Mouse (Mus musculus) spleen, postnatal 14 days (tissue): ENCODE results near the gene Olfr545.
"Not testable (repeated sequence)": the region's sequence is repeated elsewhere in the genome, so short reads cannot be mapped to it uniquely, and the experiment has no call there.

Source experiments
- DNase-seq, 2 experiments: peaks; one replicate each; pipeline ENCODE4 v3.0.0; 2021 to 2022; ENCODE audit warnings: low spot score in 2 of 2

Olfr545 gene

DNA sequence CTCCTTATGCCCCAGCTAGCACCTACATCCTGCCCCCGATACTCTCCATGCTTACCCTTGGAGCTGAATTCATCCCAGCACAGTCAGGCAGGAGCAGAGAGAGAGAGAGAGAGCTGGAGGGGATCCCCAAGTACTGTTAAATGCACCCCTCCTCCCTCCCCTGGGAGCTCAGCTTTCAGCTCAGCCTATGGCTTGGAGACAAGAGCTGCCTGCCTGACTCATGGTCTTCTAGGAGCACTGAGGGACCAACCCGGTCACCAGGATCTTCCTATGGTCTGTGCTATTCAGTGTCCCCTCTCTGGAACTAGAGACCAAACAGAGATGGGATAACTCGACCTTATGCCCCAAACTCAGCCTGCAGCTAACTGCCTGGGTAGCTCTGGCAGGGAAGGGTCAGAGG is at the start of gene Olfr545:
Olfr545 (minus strand) TSS at position 101 of the 400 bp plus-strand sequence.
- no peak for DNase-seq

DNA sequence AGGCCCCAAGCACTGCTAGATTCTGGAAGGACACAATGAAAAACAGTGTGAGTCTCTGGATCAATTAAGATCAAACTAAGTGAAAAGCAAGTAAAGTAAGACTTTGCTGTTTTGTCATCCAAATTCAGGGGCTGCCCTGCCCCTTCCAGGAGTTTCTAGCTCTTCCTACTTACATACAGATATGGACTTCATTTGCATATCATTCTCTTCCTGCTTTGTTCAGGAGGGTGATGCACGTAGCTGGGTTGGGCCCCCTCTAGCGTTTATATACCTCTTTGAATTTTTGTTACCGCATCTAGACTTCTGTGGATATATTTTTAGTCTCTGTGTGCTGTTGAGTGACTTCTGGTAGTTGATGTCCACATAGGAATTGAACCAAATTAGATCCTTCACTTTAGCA is 41.9 kb upstream of the Olfr545 start:
- no peak for DNase-seq

DNA sequence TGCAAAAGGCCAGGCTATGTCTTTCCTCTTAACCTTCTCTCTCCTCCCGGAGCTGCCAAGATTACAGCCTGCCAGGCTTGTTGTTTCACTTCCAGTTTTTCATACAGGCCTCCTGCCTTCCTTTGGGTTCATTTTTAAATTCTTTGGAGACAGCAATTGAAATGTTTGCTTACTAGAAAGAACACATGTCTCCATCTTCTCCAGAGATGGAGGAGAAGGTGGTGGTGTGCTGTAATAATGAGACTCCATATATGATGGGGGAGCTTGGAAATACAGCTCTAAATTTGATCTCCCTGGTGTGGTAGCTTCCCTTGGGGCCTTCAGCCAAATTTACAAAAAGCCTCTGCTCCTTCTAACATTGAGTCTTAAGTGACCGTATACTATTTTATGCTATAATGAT is 41.2 kb upstream of the Olfr545 start, which contains the start of gene Olfr548-ps1:
Olfr548-ps1 (plus strand) TSS at position 301 of the 400 bp plus-strand sequence.
- no peak for DNase-seq

DNA sequence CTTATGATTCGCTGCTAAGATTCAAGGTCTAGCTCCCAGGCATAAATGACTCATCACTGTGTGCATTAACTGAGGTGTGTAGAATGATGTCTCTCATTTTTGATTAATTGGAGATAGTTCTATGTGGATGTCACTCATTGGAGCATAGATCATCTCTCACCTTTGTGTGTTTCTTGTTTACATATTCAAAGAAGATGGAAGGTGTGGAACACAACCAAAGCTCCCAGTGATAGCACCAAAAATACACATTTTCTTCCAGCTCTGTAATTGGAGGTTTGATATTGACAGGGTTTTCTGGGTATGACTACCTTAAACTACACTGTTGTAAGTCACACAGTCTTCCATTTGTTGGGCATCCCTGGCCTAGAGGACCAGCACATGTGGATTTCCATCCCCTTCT is 35.1 kb upstream of the Olfr545 start, which contains the start of gene Olfr547:
Olfr547 (plus strand) TSS at position 301 of the 400 bp plus-strand sequence.
- no peak for DNase-seq

DNA sequence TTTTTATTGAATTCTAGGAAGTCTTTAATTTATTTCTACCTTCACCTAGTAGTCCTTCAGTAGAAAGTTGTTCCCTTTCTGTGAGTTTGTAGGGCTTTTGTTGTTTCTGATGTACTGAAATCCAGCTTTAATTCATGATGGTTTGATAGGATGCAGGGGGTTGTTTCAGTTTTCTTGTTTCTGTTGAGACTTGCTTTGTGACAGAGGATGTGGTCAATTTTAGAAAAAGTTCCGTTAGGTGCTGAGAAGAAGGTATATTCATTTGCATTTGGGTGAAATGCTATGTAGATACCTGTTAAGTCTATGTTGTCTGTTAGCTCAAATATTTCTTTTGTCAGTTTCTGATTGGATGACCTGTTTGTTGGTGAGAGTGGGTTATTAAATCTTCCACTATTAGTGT is 29.7 kb upstream of the Olfr545 start:
- no peak for DNase-seq

DNA sequence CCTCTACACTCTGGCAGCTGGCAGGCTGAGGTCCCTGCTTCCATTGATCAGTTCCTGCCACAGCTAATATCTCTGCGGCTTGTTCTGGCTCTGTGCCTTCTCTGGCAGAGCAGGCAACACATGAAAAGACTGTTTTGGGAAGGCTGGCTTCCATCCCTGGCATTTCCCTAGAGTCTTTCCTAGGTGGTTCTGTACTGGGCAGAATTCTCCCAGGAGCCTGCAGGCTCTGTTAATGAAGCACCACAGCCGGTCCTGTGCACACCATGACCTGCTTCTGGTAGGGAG is 17.6 kb upstream of the Olfr545 start:
- no peak for DNase-seq

DNA sequence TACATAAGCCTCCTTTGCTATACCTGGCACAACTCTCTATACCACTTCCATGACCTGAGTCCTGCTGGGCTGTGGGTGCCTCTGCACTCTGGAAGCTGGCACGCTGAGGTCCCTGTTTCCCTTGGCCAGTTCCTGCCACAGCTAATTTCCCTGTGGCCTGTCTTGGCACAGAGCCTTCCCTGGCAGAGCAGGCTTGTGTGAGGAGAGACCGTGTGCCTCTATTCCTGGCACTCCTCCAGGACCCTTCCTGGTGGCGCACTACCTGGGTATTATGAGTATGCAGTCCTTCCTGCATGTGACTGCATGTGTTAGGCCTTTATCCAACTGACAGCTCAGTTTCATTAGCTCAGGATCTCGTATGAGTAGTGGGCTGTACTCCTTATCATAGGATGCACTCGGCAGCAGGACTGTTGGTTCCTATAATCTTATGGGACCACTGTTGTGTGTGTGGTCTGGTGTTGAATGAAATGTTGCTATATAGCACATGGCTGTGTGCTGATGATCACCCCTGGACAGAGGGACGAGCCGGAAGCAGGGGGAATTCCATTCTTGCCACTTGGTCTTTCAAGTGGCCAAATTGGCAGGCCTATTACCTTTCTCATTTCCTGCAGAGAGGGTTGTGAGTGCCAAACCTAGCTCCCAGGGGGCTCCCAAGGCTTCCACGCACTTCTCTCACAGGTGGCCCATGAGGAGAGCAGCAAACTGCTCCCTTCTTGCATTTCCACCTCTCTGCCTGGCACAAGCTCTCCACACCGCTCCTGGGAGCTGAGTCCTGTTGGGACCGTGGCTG is 17.1 kb upstream of the Olfr545 start:
- DNase-seq: no peak

DNA sequence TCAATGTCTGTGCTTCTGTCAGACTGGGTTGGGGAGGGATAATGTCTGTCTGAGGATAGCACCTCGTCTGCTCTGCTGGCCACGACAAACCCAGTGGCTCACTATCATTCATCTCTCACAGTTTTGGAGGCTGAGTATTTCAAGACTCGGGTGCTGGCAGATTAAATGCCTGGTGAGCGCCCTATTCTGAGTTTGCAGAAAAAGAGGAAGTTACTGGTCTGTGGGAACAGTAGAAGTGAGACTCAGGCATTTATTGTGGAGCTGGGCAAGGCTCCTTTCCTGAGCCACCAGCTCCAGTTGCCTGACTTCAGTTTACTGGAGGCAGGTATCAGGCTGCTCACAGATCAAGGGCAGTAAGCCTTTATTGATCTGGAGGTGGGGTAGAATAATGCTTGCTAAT is 14.8 kb upstream of the Olfr545 start:
- DNase-seq: no peak

DNA sequence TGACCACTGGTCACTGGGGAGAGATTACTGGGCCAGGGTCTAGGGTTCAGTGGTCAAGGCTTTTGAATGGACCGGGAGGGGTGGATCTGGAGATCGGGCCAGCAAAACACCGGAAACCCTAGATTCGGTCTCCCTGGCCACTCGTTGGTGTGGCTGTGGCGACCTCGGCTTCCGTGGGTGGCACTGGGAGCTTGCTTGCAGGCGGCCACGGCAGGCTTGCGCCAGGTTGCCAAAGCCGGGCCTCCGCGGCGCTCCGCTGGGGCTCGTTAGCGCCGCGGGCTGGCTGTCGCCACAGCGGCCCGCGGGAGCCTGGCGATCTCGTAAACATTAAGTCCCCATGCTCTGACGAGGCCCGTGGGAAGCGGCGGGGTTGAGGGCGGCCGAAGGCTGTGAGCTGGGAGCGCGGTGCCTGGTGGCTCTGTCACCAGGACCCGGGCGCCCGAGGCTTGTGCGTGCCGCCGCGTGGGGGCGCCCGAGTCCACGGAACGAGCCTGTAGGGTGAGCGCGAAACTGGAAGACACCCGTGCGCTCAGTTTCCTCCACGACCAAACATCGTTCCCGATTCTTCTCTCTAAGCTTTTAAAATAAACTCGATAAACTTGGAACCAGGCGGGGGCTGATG is 13.6 kb upstream of the Olfr545 start:
- peak; percentile 63 to 80 for DNase-seq

DNA sequence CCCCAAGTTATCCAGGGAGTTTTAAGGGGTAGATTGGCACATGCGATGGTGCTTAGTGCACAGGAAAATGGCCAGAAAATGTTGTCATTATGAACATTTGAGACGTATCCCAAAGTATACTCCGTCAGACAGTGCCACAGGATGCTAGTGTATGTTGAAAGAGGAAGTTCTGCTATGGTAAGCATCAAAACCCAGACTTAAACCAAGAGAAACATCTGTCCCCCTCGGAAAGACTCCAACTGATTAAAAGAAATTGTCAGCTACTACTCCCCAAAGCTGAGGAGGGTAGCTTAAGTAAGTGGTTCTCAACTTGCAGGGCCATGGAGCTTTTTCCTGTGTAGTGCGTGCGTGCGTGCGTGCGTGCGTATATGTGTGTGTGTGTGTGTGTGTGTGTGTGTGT is 12.6 kb upstream of the Olfr545 start:
- no peak for DNase-seq

DNA sequence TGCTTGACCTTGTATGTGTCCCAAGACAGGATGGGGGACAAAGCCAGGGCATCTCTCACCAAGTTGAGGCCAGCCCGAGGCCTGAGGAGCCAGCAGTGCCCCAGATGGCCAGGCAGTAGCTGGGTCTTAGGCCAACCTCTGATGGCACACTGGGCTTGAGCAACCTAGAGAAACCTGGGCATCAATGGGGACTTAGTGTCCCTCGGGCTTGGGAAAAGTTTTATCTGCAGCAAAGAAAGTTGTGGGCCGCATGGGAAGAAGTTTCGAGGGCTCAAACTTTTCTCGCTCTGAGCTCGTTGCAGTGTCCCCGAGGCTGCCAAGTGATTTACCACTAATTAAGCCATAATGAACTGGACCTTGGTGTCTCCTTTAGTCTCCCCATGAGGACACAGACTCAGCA is 10.4 kb upstream of the Olfr545 start:
- no peak for DNase-seq

DNA sequence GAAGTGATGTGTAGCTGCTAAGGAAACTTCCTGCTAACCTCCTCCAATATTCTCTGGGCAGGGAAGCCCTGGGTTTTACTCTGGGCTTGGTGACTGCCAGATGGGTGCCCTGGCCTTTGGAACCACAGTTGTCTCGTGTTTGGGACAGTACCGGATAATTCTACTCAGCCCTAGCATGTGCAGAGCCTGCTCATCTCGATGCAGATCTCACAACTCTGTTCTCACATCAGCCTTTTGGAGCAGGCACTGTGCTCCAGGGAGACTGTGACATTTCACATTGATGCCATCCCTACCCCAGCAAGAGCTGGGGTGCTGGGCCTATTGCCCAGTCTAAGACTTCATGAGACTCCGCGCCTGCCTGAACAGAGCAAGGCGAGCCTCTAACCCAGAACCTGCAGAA is 9.3 kb upstream of the Olfr545 start:
- no peak for DNase-seq

DNA sequence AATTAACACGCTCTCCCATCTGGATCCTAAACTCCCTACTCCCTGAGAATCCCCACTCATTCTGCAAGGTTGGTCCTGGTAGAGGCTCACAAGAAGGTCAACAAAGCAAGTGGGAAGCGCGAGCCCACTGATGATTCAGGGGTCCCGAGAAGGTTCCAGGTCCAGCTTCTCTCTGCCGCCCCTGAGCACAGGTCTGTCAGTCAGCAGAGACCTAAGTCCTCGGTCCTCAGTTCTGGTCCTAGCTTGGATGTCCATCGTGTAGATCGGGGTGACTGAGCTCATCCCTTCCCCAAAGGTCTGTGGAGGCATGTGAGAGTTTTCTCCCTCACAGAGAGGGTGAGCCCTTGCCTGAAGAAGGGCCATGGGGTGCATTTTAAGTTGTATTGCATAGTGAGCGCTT is 8.7 kb upstream of the Olfr545 start:
- DNase-seq: no peak

DNA sequence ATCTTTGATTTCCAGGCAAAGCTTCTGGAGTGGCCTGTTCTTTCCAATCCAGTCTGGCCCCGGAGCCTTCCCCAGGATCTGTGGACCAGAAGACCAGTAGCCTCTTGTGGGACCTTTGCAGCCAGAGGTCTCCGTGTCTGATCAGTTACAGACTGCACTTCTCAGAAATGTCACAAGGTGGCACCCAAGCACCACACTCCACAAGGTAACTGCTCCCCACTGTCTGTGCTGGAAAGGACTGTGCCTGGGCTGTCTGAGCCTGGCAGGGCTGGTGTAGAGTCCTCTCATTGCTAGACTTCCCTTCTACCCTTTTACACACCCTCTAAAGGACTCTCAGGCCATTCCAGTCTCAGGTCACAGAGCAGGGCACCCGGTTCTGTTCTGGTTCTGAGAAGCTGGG is 7.5 kb upstream of the Olfr545 start:
- DNase-seq: peak; percentile 34 to 62

DNA sequence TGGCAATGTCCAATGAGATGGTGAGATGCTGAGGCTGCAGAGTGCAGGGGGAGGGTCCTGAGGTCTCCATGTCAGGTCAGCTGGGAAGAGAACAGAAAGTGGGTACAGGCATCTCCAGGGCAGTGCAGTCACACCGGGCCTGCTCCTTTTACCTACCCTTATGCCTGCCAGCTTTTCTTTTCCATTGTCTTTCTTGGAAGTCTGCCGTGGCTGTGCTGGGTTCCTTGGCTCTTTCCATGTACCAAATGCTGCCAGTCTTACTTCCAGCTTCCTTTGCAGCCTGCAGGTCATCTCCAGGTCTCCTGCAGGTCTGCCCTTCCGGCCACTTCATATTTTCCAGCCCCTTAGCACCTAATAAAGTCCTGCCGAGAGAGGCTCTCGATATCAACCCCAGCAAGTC is 2.6 kb upstream of the Olfr545 start:
- no peak for DNase-seq

DNA sequence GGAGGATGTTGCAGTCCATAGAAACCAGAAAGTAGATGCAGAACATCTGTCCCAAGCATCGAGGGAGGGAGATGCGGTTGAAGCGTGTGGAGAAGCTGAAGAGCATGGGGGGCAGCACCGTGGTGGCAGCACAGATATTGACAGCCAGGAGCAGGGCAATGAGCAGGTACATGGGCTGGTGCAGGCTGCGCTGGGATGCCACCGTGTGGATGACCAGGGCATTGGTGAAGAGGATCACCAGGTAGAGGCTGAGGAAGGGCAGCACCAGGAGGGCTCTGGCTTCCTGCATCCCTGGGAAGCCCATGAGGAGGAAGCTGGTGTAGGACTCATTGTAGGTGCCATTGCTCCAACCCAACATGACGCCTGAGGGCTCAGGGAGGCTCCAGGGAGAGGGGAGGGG is 5.0 kb downstream of the Olfr545 start:
- DNase-seq: not testable (repeated sequence)

DNA sequence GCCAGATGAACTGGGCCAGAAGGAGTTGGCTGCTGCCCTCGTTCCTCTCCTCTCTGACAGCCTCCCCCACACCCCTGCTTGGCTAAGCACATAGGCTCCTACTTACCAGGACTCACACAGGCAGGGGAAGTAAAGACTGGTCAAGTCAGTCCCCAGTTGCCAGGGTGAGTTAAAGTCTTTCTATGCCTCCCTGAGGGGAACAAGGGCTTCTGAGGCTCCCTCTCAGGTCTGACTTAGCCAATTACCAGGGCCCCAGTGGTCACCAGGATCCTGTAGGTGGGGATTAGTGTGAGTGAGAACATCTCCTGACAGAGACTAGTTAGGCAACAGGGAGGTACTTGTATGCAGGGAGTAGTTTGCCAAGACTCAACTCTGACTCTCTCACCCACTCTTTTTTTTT is 11.2 kb downstream of the Olfr545 start, which contains the start of gene Olfr544:
Olfr544 (minus strand) TSS at position 153 of the 400 bp plus-strand sequence.
- DNase-seq: no peak

DNA sequence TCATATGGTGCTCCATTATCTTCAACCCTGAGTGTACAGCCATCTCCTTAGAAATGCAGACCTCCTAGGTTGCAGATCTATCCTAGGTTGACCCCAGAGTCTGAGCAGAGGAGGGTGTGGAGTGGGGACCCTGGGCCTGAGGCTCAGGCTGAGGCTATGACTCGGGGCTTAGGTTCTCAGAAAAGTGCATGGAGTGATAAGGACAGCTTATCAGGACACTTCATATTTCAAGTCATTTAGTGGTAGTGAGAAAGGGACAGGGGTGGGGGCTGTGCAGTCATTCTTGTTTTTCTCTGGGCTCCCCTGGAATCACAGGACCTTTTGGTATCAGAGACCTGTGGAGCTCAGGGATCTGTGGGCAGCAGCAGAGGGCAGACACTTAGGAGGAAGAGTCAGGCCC is 13.3 kb downstream of the Olfr545 start:
- no peak for DNase-seq

DNA sequence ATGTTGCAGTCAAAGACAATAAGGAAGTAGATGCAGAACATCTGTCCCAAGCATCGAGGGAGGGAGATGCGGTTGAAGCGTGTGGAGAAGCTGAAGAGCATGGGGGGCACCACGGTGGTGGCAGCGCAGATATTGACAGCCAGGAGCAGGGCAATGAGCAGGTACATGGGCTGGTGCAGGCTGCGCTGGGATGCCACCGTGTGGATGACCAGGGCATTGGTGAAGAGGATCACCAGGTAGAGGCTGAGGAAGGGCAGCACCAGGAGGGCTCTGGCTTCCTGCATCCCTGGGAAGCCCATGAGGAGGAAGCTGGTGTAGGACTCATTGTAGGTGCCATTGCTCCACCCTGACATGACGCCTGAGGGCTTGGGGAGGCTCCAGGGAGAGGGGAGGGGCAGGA is 14.6 kb downstream of the Olfr545 start:
- DNase-seq: not testable (repeated sequence)

DNA sequence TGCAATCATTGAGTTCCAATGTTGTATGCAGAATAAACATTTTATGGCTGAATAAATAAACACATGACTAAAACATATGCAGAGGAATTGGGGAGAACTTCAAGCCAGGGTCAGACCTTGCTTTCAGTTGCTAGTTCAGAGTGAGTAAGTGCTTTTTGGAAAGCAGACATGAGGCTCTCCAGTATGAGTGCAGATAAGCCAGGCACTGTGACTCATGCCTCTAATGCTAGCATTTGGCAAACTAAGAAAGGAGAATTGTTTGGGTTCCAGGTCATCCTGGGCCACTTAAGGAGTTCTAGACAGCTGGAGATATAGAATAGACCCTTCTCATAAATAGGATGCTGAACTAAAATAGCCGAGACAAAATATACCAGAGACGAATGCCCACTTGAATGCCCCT is 15.7 kb downstream of the Olfr545 start:
- no peak for DNase-seq

DNA sequence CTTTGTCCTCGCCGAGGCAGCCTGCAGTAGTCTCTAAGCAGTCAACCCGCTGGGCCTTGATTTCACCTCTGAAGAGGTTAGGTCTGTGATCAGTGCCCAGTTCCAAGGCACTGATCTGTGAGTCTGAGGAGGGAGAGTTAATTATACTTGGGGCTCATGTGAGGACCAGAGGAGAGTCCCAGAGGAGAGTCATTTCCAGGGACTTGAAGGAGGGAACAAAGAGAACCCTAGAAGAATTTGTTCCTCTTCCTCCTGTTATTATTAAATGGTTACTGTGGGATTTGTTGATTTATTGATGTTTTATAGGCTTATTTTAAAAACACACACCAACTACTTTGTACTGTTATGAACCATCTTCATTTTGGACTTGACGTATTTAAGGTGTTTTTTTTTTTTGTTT is 17.8 kb downstream of the Olfr545 start, which contains the start of gene Olfr543:
Olfr543 (minus strand) TSS at position 101 of the 400 bp plus-strand sequence.
- no peak for DNase-seq

DNA sequence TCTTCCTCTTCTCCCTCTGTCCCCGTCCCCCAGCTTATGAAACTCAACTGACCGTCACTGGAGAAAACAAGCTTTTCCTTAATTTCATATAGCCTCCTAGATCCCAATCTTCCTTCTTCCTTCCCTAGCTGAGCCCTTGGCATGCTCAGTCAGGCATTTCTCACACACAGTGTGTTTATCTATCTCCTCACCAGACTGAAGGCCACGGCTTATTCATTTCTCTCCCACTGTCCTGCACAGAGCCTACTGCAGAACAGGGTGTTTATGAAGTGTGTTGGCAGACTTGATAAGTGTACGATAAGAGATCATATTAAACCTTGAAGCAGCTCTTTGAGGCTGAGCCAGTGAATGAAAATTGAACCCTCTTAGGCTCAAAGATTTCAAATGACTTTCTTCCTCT is 18.6 kb downstream of the Olfr545 start:
- DNase-seq: no peak

DNA sequence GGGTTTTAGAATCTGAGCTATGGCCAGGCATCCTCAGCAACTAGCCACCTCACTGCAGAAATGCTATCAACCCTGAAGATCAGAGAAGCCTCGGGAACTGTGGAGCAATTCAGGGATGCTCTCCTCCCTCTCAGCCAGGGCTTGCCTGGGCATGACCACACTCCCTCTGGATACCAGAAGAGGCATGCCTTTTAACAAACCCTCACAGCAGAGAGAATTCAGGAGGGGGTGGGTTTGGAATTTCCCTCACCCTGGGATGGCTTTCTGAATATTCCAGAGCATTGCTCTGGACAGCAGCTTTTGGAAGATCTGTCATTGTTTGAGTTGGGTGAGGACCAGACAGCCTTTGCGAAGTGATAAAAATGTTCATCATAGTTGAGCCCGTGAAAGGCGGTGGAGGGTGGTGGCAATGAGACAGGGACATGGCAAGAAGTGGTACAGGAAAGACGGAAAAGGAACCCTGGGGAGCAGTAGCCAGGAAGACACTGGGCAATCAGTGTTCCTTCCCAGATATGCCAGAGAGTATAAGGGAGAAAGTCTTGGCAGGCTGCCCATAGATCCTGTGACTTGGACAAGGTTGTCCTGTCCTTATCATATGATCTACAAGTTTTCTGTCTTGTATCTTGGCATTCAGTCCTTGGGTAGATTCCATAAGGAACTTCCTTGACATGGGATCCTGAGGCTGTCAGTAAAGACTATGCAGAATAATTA is 19.9 kb downstream of the Olfr545 start:
- no peak for DNase-seq
